Mouse (Mus musculus): ENCODE measurements at regions not wholly inside any gene's neighbourhood (a gene's known extent, or its start where the extent isn't known, plus 50 kb on each side); places are given as distances from the start of the nearest gene placed in this dataset.

DNA sequence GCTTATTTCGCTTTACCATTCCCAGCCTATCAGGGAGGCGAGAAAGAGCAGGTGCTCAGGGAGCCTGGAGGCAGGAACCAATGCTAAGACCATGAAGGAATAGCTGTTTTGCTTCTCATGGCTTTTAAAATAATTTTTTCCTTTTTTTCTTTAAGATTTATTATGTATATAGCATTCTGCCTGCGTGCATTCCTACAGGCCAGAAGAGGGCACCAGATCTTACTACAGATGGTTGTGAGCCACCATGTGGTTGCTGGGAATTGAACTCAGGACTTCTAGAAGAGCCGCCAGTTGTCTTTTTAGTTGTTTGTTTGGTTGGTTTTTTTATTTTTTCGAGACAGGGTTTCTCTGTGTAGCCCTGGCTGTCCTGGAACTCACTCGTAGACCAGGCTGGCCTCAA is 113.6 kb upstream of the Armc2 start:
- DNase-seq (ENCODE audit: low spot score), result no peak

- no peak for DNase-seq (ENCODE audit: low spot score)
Measured at GRCm38 (mm10) chr10:42131298-42131697, 113.1 kb upstream of the Armc2 start.

- peak; percentile 59 for DNase-seq (ENCODE audit: low spot score)
Measured at GRCm38 (mm10) chr10:42127865-42128419, 109.7 kb upstream of the Armc2 start.

DNA sequence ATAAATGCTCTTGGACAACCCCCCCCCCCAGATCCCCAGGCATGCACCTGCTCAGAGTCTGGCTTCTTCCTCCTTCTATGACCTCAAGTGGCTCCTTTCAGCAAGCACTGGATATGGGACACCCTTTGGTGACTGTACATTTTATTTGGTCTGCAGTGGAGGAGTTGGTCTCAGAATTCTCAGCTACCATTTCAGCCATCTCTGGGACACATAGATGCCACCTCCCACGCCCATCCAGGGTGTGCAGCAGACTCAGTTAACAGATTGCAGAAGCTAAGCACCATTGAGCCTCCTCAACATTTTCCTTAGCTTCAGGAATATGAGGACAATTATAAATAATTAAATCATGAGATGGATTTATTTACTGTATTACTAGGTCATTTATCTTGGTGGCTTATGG is 108.6 kb upstream of the Armc2 start:
- DNase-seq (ENCODE audit: low spot score), result no peak

GRCm38 (mm10) chr10:42122768-42123635 is 104.8 kb upstream of the Armc2 start:
- DNase-seq (ENCODE audit: low spot score), result no peak

- no peak for DNase-seq (ENCODE audit: low spot score)
Measured at GRCm38 (mm10) chr10:42121984-42122383, 103.7 kb upstream of the Armc2 start.

GRCm38 (mm10) chr10:42119326-42119725 is 101.1 kb upstream of the Armc2 start:
- DNase-seq (ENCODE audit: low spot score), result no peak

- DNase-seq (ENCODE audit: low spot score), result no peak
Measured at GRCm38 (mm10) chr10:42118361-42119188, 100.3 kb upstream of the Armc2 start.

DNA sequence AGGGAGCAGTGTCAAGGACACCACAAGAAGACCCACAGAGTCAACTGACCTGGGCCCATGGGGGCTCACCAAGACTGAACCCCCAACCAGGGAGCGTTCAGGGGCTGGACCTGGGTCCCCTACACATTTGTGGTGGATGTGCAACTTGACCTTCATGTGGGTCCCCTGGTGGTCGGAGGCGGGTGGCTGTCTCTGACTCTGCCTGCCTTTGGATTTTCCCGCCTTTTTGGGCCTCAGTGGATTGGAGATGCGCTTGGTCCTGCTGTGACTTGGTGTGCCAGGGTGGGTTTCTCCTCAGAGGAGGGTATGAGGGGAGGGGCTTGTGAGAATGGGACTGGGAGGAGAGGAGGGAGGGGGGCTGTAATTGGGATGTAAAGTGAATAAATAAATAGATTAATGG is 99.3 kb upstream of the Armc2 start:
- no peak for DNase-seq (ENCODE audit: low spot score)

DNA sequence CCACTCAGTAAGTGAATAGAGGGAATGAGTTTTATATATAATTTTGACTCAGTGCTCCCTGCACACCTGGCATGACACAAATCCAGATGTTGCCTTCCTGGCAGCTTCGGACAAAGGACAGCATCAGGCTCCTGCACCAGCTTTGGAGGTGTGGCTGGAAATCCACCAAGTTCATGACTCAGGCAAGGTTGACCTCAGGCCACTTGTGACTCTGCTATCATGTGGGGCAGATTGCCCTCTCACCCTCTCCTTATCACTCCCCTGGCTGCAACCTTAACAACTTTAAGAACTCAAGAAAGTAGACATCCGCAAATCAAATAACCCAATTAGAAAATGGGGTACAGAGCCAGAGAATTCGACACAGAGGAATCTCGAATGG is 97.7 kb upstream of the Armc2 start:
- DNase-seq (ENCODE audit: low spot score), result no peak

GRCm38 (mm10) chr10:42115224-42115919 is 97.1 kb upstream of the Armc2 start:
- no peak for DNase-seq (ENCODE audit: low spot score)

- no peak for DNase-seq (ENCODE audit: low spot score)
Measured at GRCm38 (mm10) chr10:42110704-42111103, 92.5 kb upstream of the Armc2 start.

GRCm38 (mm10) chr10:42108294-42109014 is 90.2 kb upstream of the Armc2 start:
- DNase-seq (ENCODE audit: low spot score), result no peak

- DNase-seq (ENCODE audit: low spot score), result no peak
Measured at GRCm38 (mm10) chr10:42107437-42108293, 89.4 kb upstream of the Armc2 start.

- DNase-seq (ENCODE audit: low spot score), result no peak
Measured at GRCm38 (mm10) chr10:42106611-42107010, 88.4 kb upstream of the Armc2 start.

GRCm38 (mm10) chr10:42105083-42105482 is 86.8 kb upstream of the Armc2 start:
- DNase-seq (ENCODE audit: low spot score), result no peak

- DNase-seq (ENCODE audit: low spot score), result no peak
Measured at GRCm38 (mm10) chr10:42102320-42102719, 84.1 kb upstream of the Armc2 start.

- no peak for DNase-seq (ENCODE audit: low spot score)
Measured at GRCm38 (mm10) chr10:42101096-42101495, 82.9 kb upstream of the Armc2 start.

- no peak for DNase-seq (ENCODE audit: low spot score)
Measured at GRCm38 (mm10) chr10:42096924-42097323, 78.7 kb upstream of the Armc2 start.

GRCm38 (mm10) chr10:42095986-42096385 is 77.7 kb upstream of the Armc2 start:
- no peak for DNase-seq (ENCODE audit: low spot score)
